Mouse (Mus musculus) brain, adult 2 months (tissue): ENCODE measurements at regions not wholly inside any gene's neighbourhood (a gene's known extent, or its start where the extent isn't known, plus 50 kb on each side); places are given as distances from the start of the nearest gene placed in this dataset.
A peak's percentile ranks its signal among the peaks of the same experiment; 100 is the strongest.

ENCODE experiments used
- DNase-seq: peaks from one replicate; pipeline ENCODE4 v3.0.0; 2011; ENCODE audit warnings: low read depth, low spot score

- DNase-seq = peak; percentile 78
Observed at GRCm38 (mm10) chr1:95762244-95762643, 94.9 kb upstream of the St8sia4 start.

DNA sequence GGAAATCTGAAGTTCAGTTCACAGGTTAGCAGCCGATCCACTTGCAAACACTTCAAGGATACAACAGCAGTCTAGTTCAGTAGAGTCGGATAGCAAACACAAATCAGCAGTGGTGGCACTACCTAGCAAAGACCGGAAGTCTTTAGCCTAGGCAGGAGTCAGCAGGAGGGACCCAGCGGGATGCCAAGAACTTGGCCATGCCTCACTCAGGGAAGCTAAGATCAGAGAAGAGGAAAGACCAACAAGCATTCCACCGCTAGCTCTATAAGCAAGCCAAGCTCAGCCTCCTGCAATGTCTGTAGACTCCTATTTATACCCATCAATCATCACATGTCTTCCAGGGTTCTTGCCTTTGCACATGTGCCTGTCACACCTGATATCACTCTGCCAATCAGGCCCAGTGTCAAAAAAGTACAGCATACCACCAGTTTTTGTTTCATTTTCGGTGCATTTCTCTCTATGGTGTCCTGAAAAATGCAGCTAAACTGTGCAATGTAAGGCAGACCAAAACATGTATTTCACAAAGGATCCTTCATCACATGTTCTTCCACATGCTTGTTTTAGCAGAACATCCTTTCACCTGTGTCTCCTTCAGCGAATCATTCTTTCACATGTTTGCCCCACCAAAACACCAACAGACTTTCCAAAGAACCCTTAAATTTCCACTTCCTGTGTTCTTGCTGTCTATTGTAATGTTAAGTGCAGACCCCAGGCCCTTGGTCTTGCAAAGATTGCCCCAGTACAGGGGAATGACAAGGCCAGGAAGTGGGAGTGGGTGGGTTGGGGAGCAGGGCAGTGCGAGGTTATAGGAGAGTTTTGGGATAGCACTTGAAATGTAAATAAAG, 86.9 kb upstream of the St8sia4 start:
- no peak for DNase-seq

GRCm38 (mm10) chr1:95753517-95753916, 86.1 kb upstream of the St8sia4 start:
- no peak for DNase-seq

GRCm38 (mm10) chr1:95748940-95749339, 81.6 kb upstream of the St8sia4 start:
- no peak for DNase-seq

GRCm38 (mm10) chr1:95747287-95747686, 79.9 kb upstream of the St8sia4 start:
- DNase-seq = no peak

DNA sequence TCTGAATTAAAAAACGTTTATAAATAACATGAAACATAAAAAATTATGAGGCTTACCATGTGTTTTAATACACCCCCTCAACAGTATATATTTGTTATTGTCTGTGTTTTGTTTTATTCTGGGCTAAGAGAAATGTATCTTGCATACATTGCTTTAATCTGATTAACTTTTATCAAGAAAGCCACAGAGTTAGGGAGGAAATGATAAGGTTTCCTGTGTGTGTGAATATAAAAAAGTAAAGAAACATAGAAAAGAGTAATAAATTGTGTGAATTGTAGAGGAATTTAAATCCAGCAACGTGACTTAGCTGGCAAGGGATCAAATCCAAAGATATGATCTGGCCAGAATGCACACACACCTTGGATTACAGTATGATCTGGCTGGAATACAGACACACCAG, 77.1 kb upstream of the St8sia4 start:
- DNase-seq = no peak

DNA sequence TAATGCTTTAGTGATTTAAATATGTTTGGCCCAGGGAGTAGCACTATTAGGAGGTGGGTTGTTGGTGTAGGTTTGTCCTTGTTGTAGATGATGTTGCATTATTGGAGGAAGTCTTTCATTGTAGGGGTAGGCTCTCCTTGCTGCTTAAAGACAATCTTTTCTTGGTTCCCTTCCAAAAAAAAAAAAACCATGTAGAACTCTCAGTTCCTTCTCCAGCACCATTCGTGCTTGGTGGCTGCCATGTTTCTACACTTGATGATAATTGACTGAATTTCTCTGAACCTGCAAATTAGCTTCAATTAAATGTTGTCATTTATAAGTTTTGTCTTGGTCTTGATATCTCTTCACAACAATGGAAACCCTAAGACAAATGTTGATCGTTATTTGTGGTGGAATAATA, 76.0 kb upstream of the St8sia4 start:
- DNase-seq = no peak

DNA sequence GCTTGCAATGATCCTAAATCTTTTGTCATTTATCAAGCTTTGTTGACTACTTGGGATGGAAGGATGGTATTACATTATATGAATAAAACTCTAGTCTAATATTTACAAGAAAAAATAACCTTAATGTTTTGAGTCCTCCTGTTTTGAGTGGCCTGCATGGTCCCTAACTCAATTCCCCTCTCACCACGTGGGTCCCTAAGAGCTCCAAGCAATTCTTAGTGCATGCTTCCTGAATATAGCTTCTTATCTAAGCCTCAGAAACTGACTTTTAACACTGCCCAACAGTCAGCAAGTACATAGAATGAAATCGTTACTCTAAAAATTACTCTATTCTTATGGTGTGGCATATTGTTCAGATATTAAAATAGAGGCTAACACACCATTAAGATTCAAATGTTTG, 52.1 kb upstream of the St8sia4 start:
- no peak for DNase-seq

GRCm38 (mm10) chr1:95718794-95719193, 51.4 kb upstream of the St8sia4 start:
- no peak for DNase-seq
